Mouse (Mus musculus) CD4-positive, CD25-positive, alpha-beta regulatory T cell (primary cell): Measurements from ENCODE around the gene Sema3g. TPM values are rescaled to one million over a fixed set of nuclear protein-coding genes. Genes with fewer than 3 reads are reported as not detected.

Source experiments
- polyA plus RNA-seq: library from polyadenylated mRNA; unstranded; fragments of 100-300 nt; shearing (Covaris generic); gene quantifications from one replicate; pipeline ENCODE4 v1.2.1, GENCODE M21; 2017

Gene Sema3g
- not detected for polyA plus RNA-seq

GRCm38 (mm10) chr14:31217666-31218065, at the start of gene Sema3g:
Gene Sema3g (plus strand): TSS chr14:31217860.

DNA sequence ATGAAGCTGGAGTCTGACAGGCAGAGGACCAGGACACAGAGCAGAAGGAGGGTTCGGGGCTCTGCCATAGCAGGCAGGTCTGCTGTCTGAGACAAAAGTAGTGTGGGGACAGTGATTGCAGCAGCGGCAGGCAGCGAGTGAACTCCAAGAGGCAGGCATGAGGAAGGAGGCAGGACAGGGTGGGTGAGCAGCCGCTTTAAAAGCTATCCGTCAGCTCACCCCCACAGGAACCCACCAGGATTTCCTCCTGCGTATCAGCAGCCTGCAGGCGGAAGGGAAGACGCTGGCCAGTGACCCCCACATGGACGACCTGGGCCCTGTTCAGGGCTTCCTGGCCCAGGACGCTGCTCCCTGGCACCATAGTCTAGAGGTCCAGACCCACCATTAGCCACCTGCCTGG, 49.2 kb upstream of the Sema3g start, which contains the start of gene Stab1:
Stab1 (minus strand) TSS at position 217 of the 400 bp plus-strand sequence.

DNA sequence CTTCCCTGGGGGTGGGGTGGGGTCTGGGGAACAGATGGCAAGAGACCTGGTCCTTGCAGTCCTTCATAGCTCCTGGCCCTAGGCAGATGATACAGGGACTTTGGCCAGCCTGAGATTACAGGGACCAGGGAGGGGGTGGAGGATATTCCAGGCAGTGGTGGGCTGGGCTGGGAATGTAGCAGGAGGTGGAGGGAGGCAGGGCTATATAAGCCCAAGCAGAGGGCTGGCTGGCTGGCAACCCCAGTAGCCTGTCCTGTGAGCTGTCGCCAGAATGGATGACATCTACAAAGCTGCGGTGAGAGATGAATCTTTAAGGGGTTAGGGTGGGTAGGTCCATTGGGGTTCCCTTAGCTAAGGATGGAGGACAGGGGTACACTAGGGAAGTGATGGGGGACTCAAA, 9.6 kb upstream of the Sema3g start, which contains the start of gene Tnnc1:
Tnnc1 (plus strand) TSS at position 229 of the 400 bp plus-strand sequence.

DNA sequence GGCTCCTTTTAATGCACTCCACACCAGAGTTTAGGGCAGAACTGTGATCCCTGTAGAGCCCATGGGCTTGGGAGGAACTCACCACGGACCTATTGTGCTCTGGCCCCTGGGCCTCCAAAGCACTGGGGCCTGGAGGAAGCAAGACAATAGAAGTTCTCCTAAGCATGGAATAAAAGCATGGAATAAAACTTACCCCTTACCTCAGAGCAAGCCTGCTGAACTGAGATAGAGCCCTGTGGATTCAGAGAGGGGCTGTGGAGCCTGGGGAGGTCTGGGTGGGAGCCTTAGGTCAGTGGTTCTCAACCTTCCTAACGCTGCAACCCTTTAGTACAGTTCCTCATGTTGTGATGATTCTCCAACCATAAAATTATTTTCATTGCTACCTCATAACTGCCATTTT, 814 bp upstream of the Sema3g start, which contains the start of gene Nisch:
Nisch (minus strand) TSS at position 101 of the 400 bp plus-strand sequence.

GRCm38 (mm10) chr14:31251084-31251604, 33.5 kb downstream of the Sema3g start, which contains the start of the genes Phf7 and Bap1:
Gene Phf7 (minus strand): TSS chr14:31251317.
Gene Bap1 (plus strand): TSS chr14:31251450.

Other genes starting within 250 kb of the Sema3g start
- 11.6 TPM for gene Glt8d1, start 216.5 kb upstream of the Sema3g start, polyA plus RNA-seq
- gene Spcs1, start 216.2 kb upstream of the Sema3g start, polyA plus RNA-seq = 281 TPM
- gene Pbrm1, start 198.7 kb upstream of the Sema3g start, polyA plus RNA-seq = 156 TPM
- 93.8 TPM for gene Gnl3, start 198.7 kb upstream of the Sema3g start, polyA plus RNA-seq
- gene Smim4, start 88.9 kb upstream of the Sema3g start, polyA plus RNA-seq = 80.7 TPM
- gene Nt5dc2, start 86.8 kb upstream of the Sema3g start, polyA plus RNA-seq = 1.3 TPM
- 1.3 TPM for gene Stab1, start 49.2 kb upstream of the Sema3g start, polyA plus RNA-seq
- gene Tnnc1, start 9.5 kb upstream of the Sema3g start, polyA plus RNA-seq = not detected
- gene Nisch, start 914 bp upstream of the Sema3g start, polyA plus RNA-seq = 247 TPM
- 18.3 TPM for gene Phf7, start 33.5 kb downstream of the Sema3g start, polyA plus RNA-seq
- gene Bap1, start 33.6 kb downstream of the Sema3g start, polyA plus RNA-seq = 91.6 TPM
- 0.02 TPM for gene Dnah1, start 106.0 kb downstream of the Sema3g start, polyA plus RNA-seq
- gene Capn7, start 118.8 kb downstream of the Sema3g start, polyA plus RNA-seq = 59.0 TPM
- gene Sh3bp5, start 218.2 kb downstream of the Sema3g start, polyA plus RNA-seq = 78.9 TPM